Mouse (Mus musculus): ENCODE measurements at regions not wholly inside any gene's neighbourhood (a gene's known extent, or its start where the extent isn't known, plus 50 kb on each side); places are given as distances from the start of the nearest gene placed in this dataset.

- H3K9ac ChIP-seq (ENCODE audit: low read depth, low read length) = no peak overlapping the region
- no peak for ATAC-seq
- no peak overlapping the region for H3K27ac ChIP-seq (ENCODE audit: low read depth, low read length)
- no peaks in the 10 kb centered on the region for H3K9me3 ChIP-seq (ENCODE audit: control insufficient read depth, low read length)
- no peak overlapping the region for H3K4me3 ChIP-seq (ENCODE audit: low read length)
- H3K27me3 ChIP-seq (replicated peaks; ENCODE audit: control insufficient read depth, insufficient read depth, low read length) = no peaks in the 10 kb centered on the region; the same call in 1 of the 2 replicates
- H3K4me2 ChIP-seq (ENCODE audit: low read length) = no peak overlapping the region
- H3K4me1 ChIP-seq (ENCODE audit: control insufficient read depth, insufficient read depth, low read depth, low read length) = no peaks in the 10 kb centered on the region
- H3K36me3 ChIP-seq (ENCODE audit: control insufficient read depth, insufficient read depth, low read length) = no peaks in the 10 kb centered on the region
- WGBS = 57% methylated on average over 16 of the region's 16 CpGs
Measured at GRCm38 (mm10) chr15:62098791-62099660, 1176.2 kb upstream of the A1bg start.

- no peak for ATAC-seq
- Histone ChIP-seq H3K9ac (ENCODE audit: low read depth, low read length) (no peak overlapping the region), H3K4me2 (ENCODE audit: low read length) (no peak overlapping the region), H3K4me1 (ENCODE audit: control insufficient read depth, insufficient read depth, low read depth, low read length) (peaks cover 8% of the 10 kb centered on the region), H3K27ac (ENCODE audit: low read depth, low read length) (no peak overlapping the region), H3K9me3 (ENCODE audit: control insufficient read depth, low read length) (no peaks in the 10 kb centered on the region), H3K4me3 (ENCODE audit: low read length) (no peak overlapping the region), H3K36me3 (ENCODE audit: control insufficient read depth, insufficient read depth, low read length) (no peaks in the 10 kb centered on the region), H3K27me3 (replicated peaks; ENCODE audit: control insufficient read depth, insufficient read depth, low read length) (no peaks in the 10 kb centered on the region; the same call in 1 of the 2 replicates)
- whole genome bisulfite sequencing = 81% methylated on average over 7 of the region's 7 CpGs
Measured at GRCm38 (mm10) chr15:62096778-62097177, 1174.0 kb upstream of the A1bg start.

- Histone ChIP-seq H3K36me3 (ENCODE audit: control insufficient read depth, insufficient read depth, low read length) (no peaks in the 10 kb centered on the region), H3K27me3 (replicated peaks; ENCODE audit: control insufficient read depth, insufficient read depth, low read length) (no peaks in the 10 kb centered on the region; the same call in 1 of the 2 replicates), H3K9me3 (ENCODE audit: control insufficient read depth, low read length) (no peaks in the 10 kb centered on the region), H3K4me3 (ENCODE audit: low read length) (no peak overlapping the region), H3K4me1 (ENCODE audit: control insufficient read depth, insufficient read depth, low read depth, low read length) (peaks cover 8% of the 10 kb centered on the region), H3K27ac (ENCODE audit: low read depth, low read length) (no peak overlapping the region), H3K4me2 (ENCODE audit: low read length) (no peak overlapping the region), H3K9ac (ENCODE audit: low read depth, low read length) (no peak overlapping the region)
- 91% methylated on average over 3 of the region's 3 CpGs for WGBS
- ATAC-seq = no peak
Measured at GRCm38 (mm10) chr15:62095198-62095597, 1172.4 kb upstream of the A1bg start.

GRCm38 (mm10) chr15:62093672-62094071 lies 1170.9 kb upstream of the A1bg start:
- no peak overlapping the region for H3K27ac ChIP-seq (ENCODE audit: low read depth, low read length)
- 71% methylated on average over 4 of the region's 4 CpGs for WGBS

GRCm38 (mm10) chr15:62092671-62093185 lies 1169.9 kb upstream of the A1bg start:
- Histone ChIP-seq H3K4me2 (ENCODE audit: low read length) (no peak overlapping the region), H3K27ac (ENCODE audit: low read depth, low read length) (peak overlapping the region; percentile 51), H3K27me3 (replicated peaks; ENCODE audit: control insufficient read depth, insufficient read depth, low read length) (no peaks in the 10 kb centered on the region; the same call in 1 of the 2 replicates), H3K36me3 (ENCODE audit: control insufficient read depth, insufficient read depth, low read length) (no peaks in the 10 kb centered on the region), H3K4me3 (ENCODE audit: low read length) (no peak overlapping the region), H3K9ac (ENCODE audit: low read depth, low read length) (peak overlapping the region; percentile 28), H3K9me3 (ENCODE audit: control insufficient read depth, low read length) (no peaks in the 10 kb centered on the region), H3K4me1 (ENCODE audit: control insufficient read depth, insufficient read depth, low read depth, low read length) (peaks cover 8% of the 10 kb centered on the region)
- WGBS = 6% methylated on average over 5 of the region's 5 CpGs
- peak; percentile 91 for ATAC-seq

More at GRCm38 (mm10) chr15:62093672-62094071, 1170.9 kb upstream of the A1bg start:
- Histone ChIP-seq H3K36me3 (ENCODE audit: control insufficient read depth, insufficient read depth, low read length) (no peaks in the 10 kb centered on the region), H3K9me3 (ENCODE audit: control insufficient read depth, low read length) (no peaks in the 10 kb centered on the region), H3K27me3 (replicated peaks; ENCODE audit: control insufficient read depth, insufficient read depth, low read length) (no peaks in the 10 kb centered on the region; the same call in 1 of the 2 replicates), H3K4me2 (ENCODE audit: low read length) (no peak overlapping the region), H3K4me3 (ENCODE audit: low read length) (no peak overlapping the region), H3K4me1 (ENCODE audit: control insufficient read depth, insufficient read depth, low read depth, low read length) (peaks cover 8% of the 10 kb centered on the region), H3K9ac (ENCODE audit: low read depth, low read length) (no peak overlapping the region)
- ATAC-seq = no peak

DNA sequence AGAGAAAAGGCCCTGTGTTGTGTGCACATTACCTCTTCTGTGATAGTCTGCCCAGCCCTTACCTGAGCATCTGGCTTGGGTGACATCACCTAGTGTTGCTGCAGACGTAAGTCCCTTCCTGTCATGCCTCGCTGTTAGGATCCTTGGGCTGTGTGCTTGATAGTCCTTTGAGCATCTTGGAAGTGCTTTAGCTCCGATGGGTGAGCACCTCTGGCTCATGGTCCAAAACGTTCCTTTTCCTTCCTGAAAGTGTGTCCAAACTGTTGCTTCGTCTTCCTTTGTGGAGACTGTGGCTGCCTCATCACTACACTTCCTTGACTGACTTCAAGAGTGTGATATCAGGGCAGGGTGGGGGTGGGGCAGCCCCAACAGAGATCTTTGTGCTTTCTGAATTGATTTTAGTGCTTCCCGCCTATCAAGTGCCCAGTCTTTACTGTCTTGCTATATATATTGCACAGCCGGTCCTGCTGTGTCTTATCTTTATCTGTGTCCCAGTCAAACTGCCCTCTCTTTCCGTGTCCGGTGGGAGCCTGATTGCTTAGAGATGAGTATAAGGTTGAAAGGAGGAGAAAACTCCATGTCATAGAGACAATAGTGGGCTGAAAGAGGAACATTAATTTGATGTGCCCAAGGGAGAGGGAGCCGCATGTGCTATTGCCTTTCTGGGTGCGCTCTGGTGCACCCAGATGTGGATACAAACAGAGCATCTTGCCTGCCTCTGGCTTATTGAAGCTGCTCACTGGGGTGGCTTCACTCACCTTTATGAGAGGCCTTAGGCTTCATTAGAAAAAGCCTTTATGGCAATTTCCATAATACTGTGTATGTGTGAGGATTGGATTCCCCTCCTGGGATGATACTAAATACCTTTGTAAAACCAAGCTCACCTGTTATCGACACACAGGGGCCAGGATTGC lies 1169.2 kb upstream of the A1bg start:
- Histone ChIP-seq H3K36me3 (ENCODE audit: control insufficient read depth, insufficient read depth, low read length) (no peaks in the 10 kb centered on the region), H3K9me3 (ENCODE audit: control insufficient read depth, low read length) (no peaks in the 10 kb centered on the region), H3K4me3 (ENCODE audit: low read length) (no peak overlapping the region), H3K4me2 (ENCODE audit: low read length) (no peak overlapping the region), H3K27me3 (replicated peaks; ENCODE audit: control insufficient read depth, insufficient read depth, low read length) (no peaks in the 10 kb centered on the region; the same call in 1 of the 2 replicates), H3K4me1 (ENCODE audit: control insufficient read depth, insufficient read depth, low read depth, low read length) (peaks cover 8% of the 10 kb centered on the region), H3K9ac (ENCODE audit: low read depth, low read length) (no peak overlapping the region), H3K27ac (ENCODE audit: low read depth, low read length) (no peak overlapping the region)
- WGBS = 53% methylated on average over 12 of the region's 12 CpGs
- no peak for ATAC-seq

DNA sequence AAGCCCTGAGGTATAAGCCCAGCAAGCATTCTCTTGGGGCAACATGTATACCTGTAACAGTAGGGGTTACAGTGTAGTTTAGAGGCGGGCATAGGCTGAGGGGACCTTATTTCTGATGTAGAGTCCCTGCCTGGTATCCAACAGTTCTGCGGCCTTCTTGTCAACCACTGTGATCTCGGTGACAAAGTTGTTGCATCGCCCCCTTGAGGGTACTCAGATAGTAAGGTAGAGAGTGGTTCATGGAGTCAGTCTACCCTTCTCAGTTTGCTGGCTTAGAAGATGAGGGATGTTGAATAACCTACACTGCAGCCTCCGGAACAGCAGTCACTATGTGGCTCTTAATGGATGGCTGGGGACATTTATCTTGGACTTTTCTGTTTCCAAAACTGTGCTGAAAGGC lies 1168.3 kb upstream of the A1bg start:
- ATAC-seq = no peak
- no peaks in the 10 kb centered on the region for H3K27me3 ChIP-seq (replicated peaks; ENCODE audit: control insufficient read depth, insufficient read depth, low read length)

GRCm38 (mm10) chr15:62088341-62088740 lies 1165.5 kb upstream of the A1bg start:
- ATAC-seq = no peak
- Histone ChIP-seq H3K27me3 (replicated peaks; ENCODE audit: control insufficient read depth, insufficient read depth, low read length) (no peaks in the 10 kb centered on the region), H3K4me2 (ENCODE audit: low read length) (no peak overlapping the region), H3K9ac (ENCODE audit: low read depth, low read length) (no peak overlapping the region), H3K27ac (ENCODE audit: low read depth, low read length) (no peak overlapping the region), H3K36me3 (ENCODE audit: control insufficient read depth, insufficient read depth, low read length) (no peaks in the 10 kb centered on the region), H3K9me3 (ENCODE audit: control insufficient read depth, low read length) (no peaks in the 10 kb centered on the region), H3K4me1 (ENCODE audit: control insufficient read depth, insufficient read depth, low read depth, low read length) (peaks cover 8% of the 10 kb centered on the region), H3K4me3 (ENCODE audit: low read length) (no peak overlapping the region)
- 95% methylated on average over 4 of the region's 4 CpGs for WGBS

More for the DNA sequence above, 1168.3 kb upstream of the A1bg start:
- H3K9me3 ChIP-seq (ENCODE audit: control insufficient read depth, low read length) = no peaks in the 10 kb centered on the region
- H3K4me3 ChIP-seq (ENCODE audit: low read length) = no peak overlapping the region
- H3K4me1 ChIP-seq (ENCODE audit: control insufficient read depth, insufficient read depth, low read depth, low read length) = peaks cover 8% of the 10 kb centered on the region
- 92% methylated on average over 5 of the region's 5 CpGs for WGBS
- no peak overlapping the region for H3K4me2 ChIP-seq (ENCODE audit: low read length)
- no peak overlapping the region for H3K27ac ChIP-seq (ENCODE audit: low read depth, low read length)
- H3K9ac ChIP-seq (ENCODE audit: low read depth, low read length) = no peak overlapping the region
- H3K36me3 ChIP-seq (ENCODE audit: control insufficient read depth, insufficient read depth, low read length) = no peaks in the 10 kb centered on the region

DNA sequence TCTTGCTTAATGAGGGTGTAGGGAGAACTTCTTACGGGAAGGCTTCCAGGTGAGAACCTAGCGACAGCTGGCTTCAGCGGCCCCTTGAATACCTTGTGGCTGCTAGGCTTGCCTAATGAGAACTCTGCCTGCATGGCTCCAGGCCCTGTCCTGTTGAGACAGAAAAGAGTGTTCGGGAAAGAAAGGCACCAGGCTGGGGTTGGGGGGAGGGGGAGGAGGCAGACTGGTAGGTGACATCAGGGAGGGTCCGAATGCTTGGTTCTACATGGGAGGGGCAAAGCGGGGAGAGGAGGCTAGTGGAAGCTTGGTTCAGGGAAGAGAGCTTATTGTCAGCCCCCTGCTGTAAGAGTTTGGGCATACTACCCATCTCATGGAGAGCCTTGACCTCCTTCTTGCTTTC lies 1164.9 kb upstream of the A1bg start:
- H3K4me1 ChIP-seq (ENCODE audit: control insufficient read depth, insufficient read depth, low read depth, low read length) = peaks cover 5% of the 10 kb centered on the region
- ATAC-seq = no peak
- H3K27me3 ChIP-seq (replicated peaks; ENCODE audit: control insufficient read depth, insufficient read depth, low read length) = no peaks in the 10 kb centered on the region
- H3K9me3 ChIP-seq (ENCODE audit: control insufficient read depth, low read length) = no peaks in the 10 kb centered on the region
- 57% methylated on average over 6 of the region's 6 CpGs for WGBS
- no peak overlapping the region for H3K27ac ChIP-seq (ENCODE audit: low read depth, low read length)
- H3K36me3 ChIP-seq (ENCODE audit: control insufficient read depth, insufficient read depth, low read length) = no peaks in the 10 kb centered on the region
- H3K9ac ChIP-seq (ENCODE audit: low read depth, low read length) = no peak overlapping the region
- H3K4me3 ChIP-seq (ENCODE audit: low read length) = no peak overlapping the region
- no peak overlapping the region for H3K4me2 ChIP-seq (ENCODE audit: low read length)
